Mouse (Mus musculus): Measurements from ENCODE around the gene Exosc1.
"Not testable (repeated sequence)": the region's sequence is repeated elsewhere in the genome, so short reads cannot be mapped to it uniquely, and the experiment has no call there.

The Exosc1 gene

DNA sequence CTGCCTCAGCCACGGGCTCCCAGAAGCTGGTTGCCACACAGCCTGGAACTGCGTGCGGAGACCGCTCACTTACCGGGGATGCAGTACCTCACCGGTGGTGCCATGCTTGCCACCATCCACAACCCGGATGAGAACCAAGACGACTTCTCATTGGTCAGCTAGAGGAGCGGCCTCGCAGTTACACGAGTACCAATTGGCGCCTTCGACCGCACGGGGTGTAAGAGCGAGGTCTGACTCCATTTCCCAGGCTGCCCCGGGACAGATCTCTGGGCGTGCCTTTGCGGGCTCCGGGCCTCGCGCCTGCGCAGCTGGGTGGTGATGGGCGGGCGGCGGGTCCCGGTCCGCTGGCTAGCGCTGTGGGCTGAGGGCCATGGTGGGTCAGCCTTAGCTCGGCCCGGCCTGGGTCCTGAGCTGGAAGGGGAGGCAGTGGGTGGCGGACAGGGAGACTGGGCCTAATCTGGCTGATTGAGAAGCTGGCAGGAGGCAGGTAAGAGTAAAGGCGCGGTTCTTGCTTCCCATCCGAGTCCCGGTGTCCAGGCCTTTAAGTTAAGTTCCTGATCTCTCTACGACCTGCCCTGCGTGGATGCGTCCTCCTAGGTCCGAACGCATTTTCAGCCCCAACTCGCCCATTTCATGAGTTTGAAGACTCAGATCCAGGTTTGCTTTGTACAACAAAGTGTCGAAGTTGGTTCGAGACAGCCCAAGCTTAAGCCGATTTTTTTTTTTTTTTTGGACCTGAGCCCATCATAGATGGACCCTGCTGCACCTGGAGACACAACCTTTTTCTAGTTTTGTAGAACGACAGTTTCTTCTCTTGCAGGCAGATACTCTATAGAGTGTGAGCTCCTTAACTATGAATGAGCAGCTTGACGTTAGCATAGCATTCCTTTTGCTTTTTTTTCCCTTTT, at the start of gene Exosc1, which contains the start of gene Zdhhc16:
Gene Exosc1, minus strand, starts transcription at position 245 of the 908 bp plus-strand sequence.
Gene Zdhhc16, plus strand, starts transcription at position 302 of the 908 bp plus-strand sequence.
- DNase-seq, result peak; percentile 97

DNA sequence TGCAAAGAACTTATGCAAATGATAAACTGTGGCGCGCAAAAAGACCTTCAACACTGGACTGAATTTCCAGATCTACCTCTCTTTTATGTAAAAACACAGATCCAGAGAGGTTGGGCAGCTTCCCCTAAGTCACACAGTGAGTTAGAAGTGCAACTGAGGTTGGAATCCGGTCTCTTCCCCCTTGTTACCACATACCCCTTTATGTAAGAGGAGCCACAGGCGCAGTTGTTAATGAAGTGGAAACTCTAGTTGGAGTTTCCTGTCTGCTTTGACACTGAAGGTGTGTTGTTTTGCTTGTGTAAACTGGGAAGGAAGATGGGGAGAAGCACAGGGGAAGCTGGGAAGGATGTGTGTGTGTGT, 49.5 kb upstream of the Exosc1 start:
- DNase-seq, result no peak

DNA sequence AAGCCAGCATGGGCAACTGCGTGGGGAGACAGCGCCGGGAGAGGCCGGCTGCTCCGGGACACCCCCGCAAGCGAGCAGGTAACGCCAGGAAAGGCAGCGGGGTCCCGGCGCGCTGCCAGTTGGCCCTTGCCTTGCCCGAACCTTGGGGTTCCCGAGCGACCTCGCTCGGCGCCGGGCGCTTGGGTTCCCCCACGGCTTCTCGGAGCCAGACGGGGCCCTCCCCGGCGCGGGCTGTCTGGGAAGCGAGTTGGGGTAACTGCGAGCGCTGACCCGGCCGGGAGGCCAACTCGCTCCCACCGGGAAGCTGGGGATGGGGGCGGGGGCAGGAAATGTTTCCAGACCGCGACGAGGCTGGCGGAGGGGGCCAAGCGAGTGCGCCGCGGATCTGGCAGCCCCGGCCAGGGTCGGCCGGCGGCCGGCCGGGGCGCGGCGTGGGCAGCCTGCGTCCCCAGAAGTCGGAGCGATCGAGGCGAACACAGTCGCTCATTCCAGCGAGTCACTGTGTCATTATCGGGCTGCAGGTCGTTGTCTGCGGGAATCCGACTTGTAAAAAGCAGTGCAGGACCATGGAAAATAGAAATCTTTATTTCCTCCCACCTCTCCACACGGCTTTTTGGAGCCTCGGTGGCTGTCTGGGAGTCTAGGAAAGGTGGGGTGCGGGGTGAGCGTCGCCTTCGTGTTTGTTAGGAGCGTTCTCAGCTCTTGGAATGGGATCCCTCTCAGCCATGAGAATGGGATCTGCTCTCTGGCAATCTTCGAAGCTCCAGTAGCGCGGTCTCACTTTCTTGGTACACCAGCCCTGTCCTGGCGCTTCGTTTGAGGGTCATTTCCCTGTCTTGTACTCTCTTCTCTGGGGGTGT, 48.9 kb upstream of the Exosc1 start:
- peak; percentile 76 for DNase-seq

DNA sequence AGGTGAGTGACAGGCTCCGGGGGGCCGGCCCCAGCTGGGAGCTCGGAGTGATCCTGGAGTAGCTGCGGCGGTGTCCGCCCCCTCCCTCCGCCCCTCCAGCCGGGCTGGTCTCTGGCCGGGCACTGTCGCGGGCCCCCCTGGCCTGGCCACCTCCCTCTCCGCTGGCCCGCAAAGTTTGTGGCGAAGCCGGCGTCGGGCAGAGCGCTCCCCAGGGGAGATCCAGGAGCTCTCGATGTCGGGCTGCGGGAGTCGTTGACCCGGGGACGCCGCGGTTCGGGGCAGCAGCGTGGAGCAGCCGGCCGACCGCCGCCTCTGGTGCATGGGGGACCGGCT, 48.3 kb upstream of the Exosc1 start, which contains the start of gene Ubtd1:
Gene Ubtd1, plus strand, starts transcription at position 169 of the 333 bp plus-strand sequence.
- no peak for DNase-seq

DNA sequence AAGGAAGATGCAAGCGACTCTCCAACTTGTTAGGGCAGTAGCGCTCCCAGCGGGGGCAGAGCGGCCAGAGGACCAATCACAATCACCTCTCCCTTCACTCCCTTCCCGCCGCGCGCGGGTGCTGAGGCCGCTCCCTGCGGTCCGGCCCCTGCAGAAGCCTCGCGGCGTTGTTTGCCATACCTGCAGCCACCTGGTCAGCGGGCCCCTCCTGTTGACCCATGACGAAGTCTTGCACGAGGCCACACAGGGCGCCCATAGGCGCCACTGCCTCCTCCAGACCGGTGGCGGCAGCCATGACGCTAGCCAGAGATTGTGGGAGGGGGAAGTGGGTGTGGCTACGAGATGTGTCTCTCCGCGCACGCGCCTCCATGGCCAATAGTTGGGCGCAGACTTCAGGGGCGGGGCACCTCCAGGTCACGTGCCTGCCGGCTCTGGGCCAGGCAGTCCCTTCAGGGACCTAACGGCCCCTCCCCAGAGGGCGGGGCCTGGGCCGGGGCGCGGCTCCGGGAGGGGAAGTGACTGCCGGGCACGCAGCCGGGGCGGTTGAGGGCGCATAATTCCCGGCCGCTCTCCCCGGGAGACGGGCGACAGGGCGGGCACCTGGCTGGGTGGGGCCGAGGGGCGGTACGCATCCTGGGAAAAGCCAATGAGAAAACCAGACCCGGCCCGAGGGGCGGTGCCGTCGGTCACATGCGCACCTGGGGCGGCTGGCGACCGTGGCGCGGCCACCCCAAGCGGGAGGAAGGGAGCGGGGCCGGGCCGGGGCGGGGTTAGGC, 47.8 kb upstream of the Exosc1 start, which contains the start of gene Mms19:
Gene Mms19, minus strand, starts transcription at position 339 of the 776 bp plus-strand sequence.
- peak; percentile 99 for DNase-seq

DNA sequence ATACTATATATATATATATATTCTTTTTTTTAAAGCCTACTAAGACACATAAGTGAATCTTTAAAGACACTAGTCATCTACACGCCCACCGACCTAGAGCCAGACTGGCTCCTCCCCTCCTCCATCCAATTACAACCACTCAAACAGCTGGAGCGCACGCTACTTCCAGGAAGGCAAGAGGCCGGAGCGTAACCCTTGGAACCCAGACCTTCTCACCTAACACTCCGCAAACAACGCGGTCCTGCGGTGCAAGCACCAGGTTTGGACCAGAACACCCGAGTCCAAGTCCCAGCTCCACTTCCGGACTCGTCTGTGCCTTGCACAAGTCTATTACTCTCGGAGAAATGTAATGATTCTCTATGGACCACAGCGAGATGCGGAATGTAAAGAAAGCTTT, 47.2 kb upstream of the Exosc1 start:
- no peak for DNase-seq

DNA sequence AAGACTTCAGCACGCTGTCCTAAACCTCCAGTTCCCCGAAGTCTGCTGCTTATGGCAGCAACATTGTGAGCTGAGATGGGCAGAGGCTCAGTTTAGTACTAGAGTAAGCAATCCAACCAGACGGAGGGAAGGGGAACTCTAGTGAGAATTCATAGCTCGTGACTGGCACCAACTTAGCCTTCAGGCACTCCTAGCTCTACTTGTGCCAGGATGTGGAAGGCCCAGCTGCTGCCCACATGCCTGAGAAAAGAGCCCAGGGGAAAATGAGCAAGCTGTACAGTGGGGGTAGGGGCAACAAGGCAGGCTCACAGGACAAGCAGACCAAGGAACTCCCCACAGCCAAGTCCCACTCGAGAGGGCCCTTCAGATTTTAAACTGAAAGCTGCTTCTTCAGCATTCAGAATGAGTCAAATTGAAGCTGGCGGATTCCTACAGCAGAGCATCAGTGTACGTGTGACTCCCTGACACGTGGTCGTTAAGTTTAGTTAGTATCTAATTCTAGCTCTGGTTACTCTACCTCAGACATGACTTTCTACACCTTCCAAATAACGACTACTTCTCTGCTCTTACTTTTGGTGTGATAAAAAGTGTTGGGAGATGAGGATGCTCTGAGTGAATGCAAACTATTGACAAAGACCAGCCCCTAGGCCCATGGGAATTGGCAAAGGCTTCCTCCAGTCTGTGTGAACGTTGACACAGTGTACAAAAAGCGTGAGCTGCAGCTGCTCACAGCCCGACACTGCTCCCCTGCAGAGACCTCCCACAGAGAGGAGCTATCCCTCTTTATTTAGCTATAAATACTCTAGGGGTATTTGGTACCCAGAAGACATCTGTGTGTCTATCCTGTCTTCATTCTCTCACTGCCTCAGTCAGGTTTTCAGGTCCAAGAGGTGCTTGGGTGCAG, 40.9 kb upstream of the Exosc1 start:
- no peak for DNase-seq

DNA sequence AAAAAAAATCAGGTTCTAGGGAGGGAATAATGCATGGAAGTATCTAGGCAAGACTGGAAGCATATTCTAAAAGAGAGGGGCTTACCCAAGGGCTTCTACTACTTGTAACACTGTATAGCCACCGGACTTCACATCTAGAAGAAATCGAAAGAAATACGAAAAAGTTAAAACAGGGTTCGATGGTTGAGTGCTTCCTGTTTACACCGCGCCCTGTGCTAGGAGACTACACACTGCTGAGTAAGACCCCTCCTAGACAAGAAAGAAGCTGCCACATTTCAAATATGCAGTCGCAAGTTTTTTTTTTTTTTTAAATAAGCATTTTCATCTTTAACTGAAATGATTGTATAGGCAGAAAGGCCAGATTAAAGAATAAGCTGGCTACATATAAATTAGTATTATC, 36.4 kb upstream of the Exosc1 start:
- no peak for DNase-seq

DNA sequence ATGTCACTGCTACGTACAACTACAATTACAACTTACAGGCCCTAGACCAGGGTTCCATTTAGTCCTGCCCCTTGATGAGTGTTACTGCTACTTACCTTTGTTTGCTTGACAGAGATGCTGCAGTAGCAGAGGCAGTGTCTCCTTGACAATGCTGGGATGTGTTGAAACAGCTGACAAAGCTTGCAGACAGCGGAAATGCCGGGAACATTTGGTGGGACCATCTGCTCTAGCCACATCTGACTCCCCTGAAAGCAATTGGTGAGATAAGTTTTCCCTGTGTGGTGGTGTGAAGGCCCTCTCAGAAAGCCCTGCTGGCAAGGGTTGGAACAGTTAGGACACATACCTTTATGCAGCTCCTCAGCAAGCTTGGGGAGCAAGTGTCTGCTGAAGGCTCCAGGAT, 20.4 kb upstream of the Exosc1 start:
- DNase-seq, result no peak

DNA sequence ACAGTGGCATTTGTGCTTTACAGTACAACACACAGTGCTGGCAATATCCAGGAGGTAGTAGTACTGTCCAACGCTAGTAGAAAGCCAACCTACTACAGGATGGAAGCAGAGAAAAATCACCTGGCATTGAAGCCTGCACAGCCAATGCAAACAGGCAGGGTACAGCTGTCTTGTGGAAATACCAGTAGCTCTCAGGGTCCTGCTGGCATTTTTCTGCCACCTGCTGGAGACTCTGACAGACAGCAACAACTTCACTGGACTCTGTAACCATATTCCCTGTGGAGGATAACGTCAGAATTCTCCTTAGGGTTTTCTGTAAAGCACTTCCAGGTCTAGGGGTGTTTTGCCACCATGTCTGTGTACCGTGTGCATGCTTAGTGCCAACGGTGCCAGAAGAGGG, 19.1 kb upstream of the Exosc1 start:
- no peak for DNase-seq

DNA sequence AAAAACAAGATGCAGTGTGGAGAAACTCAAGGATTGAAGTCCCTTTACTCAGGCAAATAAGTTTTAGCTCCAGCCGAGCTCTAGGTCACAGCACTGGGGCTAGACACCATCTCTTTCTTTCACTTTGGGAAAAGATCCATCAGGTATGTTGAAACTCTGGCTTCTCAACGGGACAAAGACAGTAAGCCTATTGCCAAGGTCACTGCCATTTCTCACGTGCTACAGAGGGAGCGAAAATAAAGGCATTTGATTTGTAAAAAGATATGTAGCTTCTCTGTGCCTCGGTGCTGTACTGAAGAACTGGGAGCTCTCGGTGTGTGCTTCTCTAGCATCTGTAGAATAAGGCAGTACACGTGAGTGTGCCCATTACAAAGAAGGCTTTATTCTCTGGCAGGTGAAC, 10.6 kb upstream of the Exosc1 start:
- DNase-seq, result no peak

DNA sequence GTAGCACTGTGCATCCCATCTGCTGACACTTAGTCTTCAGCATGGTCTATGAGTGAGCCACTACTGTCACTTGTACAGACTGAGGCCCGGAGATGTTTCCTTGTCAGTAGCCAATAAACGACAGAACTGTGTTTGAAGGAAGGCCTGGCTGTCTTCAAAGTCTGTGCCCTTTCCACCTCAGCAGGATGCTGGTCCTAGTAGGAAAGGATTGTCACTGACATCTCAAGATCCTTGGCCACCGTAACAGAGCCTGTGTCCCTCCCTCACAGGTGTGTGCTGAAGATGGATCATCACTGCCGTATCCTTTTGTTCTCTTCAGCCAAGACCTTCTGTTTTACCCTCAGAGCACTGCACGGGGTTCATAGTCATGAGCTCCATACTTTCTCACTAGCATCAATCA, 5.3 kb upstream of the Exosc1 start:
- DNase-seq, result no peak

DNA sequence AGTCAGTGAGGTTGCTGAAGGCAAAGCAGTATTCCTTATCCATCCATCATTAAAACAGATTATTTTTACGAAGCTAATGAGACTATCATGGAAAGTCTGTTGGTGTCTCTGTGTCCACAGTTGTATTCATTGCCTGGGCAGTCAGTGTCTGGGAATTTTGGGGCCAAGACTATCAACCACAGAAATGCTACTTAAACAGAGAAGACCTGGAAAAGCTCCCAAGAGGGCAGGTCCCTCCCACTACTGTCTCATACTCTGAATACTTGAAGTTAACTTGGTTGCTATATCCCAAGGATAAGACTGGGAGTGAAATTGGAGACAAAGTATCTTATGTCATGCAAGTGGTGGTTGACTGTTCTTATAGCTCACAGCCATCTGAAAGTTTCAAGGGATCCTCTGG, 2.7 kb upstream of the Exosc1 start:
- DNase-seq, result no peak

DNA sequence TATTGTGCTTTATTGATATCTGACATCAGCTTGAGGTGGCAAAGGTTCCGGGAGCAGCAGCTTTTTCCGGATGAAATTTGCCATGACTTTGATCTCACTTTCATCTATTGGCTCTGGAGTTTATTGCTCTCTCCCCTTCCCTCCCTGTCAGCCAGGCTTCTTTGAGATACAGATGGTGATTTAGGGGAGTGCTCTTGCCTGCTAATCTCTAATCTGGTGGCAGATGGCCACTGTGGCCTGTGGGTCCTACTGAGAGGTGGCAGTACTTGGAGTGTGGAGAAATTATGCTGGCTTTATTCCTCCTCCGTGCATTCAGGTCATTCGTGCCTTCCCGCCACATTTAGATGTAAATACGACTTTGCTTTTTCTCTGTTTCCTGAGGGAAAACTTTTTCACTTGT, 901 bp upstream of the Exosc1 start:
- DNase-seq, result no peak

DNA sequence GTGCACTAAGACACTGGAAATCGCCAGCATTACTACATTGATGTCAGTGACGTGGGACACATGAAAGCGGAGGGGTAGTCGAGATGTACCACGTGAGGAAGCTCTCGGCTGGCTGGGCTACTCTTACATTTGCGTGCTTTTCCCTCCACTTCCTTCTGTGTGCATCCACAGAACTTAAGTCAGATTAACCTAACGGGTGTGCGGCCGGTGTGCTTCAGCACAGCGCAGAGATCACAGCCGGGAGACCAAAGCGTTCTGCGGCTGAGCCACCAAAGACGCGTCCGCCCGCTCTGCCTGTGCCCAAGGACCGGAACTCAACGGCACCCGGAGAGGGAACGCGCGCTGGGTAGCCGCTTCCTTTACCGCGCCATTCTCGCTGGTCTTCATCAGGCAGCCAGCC, 537 bp downstream of the Exosc1 start:
- DNase-seq, result no peak

DNA sequence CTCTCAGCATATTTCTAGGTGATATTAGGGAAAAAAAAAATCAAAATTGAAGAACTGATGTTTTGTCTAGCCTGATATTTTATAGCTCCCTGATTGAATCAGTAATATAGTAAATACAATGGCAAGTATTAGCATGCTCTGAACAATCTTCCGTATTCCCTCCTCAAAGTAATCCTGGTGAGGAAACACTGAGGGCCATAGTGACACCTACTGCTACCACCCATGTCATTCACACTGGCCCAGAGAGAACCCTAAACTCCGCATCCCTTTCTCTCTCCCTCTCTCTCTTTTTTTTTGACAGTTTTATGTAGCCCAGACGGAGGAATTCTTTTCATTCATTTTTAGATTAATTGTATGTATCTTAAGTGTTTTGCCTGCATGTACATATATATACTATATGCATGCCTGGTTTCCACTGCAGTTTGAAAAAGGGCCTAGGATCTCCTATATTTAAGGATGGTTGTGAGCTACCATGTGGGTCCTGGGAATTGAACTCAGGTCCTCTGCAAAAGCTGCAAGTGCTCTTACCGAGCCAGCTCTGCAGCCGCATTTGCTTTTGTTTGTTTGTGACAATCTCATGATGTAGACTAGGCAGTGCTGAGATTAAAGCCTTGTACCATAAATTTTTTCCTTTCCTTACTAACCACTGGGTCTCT, 12.7 kb downstream of the Exosc1 start:
- DNase-seq, result no peak

DNA sequence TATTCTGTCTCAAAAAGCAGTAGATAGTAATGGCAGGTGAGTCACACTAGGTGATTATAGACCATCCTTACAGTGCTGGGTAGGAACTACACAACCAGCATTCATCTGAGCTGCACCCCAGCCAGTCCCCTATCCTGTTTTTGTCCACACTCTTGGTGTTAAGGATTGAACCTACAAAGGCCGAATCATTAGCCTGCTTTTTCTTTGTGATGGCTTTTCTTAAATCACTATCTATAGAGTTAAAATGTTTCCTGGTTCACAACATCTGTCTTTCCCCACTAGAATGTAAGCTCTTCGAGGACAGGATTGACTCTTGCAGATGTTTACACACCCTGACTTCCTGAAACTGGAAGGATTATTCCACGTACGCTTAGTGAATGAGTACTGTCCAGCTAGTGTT, 13.8 kb downstream of the Exosc1 start:
- no peak for DNase-seq

DNA sequence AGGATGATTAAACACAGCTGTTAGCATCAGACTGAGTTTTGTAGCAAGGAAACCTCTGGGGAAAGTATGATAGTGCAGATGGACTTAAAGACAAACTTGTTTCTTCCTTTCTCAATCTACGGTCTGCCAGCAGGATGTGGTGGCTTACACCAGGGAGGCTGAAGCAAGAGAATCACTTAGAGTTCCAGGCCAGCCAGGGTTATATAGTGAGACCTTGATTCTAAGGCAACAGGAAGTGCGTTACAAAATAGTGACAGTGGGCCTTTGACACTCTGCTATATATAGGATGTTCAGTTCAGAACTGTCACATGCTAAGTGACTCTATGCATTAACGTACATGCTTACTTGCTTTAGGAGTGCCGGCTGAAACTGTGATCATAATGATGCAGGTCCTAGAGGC, 16.4 kb downstream of the Exosc1 start:
- no peak for DNase-seq

DNA sequence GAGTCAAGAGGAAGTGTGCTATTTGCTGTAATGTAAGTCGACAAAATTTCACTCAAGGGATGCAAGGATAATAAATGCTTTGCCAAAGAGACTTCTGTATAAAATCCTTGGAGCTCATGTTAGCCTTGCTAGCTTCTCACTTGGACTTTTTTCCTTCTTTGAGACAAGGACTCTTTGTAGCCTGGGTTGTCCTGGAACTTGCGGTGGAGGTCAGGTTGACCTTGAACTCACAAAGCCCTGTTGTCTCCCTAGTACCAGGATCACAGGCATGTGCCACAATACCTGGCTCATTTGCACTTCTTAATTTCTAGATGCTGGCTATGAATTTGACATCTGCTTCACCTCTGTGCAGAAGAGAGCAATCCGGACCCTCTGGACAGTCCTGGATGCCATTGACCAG, 17.9 kb downstream of the Exosc1 start:
- no peak for DNase-seq

DNA sequence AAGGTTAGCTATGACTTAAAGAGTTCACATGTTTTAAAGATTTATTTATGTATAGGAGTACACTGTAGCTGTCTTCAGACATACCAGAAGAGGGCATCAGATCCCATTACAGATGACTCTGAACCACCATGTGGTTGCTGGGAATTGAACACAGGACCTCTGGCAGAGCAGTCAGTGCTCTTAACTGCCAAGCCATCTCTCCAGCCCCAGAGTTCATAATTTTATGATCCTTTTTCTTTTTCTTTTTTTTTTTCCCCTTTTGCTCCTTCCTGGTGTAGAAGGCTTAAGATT, 18.7 kb downstream of the Exosc1 start:
- DNase-seq, result not testable (repeated sequence)

DNA sequence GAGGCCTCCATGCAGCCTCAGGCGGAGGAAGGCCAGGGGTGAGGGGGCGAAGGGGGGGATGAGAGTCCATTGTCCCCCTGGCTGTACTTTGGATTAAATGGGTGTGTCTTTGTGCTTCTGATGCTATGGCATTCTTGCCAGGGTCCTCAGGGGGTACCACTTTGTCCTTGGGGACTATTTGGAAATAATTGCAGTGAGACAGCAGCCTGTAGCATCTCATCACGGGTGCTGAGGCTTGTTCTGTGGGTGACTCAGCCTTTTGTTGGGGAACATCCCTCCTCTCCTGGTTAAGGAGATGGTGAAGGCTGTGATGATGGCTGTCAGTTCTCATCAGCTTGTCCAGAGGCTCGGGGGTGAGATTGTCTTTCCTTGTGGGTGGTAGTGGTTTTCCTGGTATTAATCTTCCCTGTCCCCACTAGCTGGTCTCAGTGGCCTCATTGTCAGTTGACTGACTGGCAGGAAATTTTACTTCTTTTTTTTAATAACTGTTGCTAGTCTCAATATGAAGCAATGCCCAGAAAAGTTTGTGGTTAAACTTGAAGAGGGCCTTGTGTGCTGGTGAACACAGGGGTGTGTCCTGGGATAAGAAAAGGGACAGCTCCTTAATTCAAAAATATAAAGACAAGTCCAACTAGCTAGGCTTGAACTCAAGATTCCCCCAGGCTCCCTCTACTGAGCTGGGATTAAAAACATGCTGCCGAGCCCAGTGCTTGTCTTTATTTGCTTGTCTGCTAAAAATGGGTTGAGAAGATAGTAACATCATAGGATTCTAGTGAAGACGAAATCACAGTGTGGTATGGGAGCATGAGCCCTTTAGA, 19.2 kb downstream of the Exosc1 start:
- no peak for DNase-seq
